31 mouse cellular contexts compared by ENCODE assay signal in the genomic region with DNA sequence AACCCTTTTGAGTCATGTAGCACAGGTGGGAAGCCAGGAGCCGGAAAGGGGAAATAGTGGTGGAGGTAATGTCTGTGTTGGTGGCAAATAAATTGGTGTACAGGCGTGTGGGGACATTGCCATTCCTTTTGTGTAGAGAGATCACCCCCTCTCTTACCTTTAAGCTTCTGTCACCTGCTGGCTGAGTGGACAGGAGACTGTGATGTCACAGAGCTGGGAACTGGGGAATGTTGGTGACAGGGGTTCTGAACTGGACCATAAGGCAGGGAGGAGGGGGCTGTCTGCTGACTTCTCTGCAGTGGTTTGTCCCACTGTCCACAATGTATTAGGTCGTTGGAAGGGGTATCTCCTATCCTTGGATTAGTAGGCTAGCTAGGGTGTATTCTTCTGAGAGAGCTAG. TPM values are rescaled to one million over a fixed set of nuclear protein-coding genes. Genes with fewer than 3 reads are reported as not detected.
DNase-seq lines count a peak whose midpoint lies in the region; ATAC-seq and TF ChIP-seq lines count a peak whose summit lies in the region.
"Had no signal": no experiment of that assay in that cellular context is flagged by ENCODE, and none has a peak within 500 bp of the region (broad histone marks: within the 10 kb centered on the region; RNA-seq: fewer than 3 reads in every experiment).

A gene (minus strand): TSS at position 317 of the 400 bp plus-strand sequence.

- WGBS in heart, embryonic 10.5 days: 71% methylated on average over 3 of the region's 3 CpGs
- 78% methylated on average over 3 of the region's 3 CpGs for WGBS in heart, embryonic 13.5 days

- no peaks in the 10 kb centered on the region for H3K36me3 ChIP-seq in heart, embryonic 10.5 days
- H3K36me3 ChIP-seq in heart, embryonic 13.5 days: no peaks in the 10 kb centered on the region
- H3K36me3 ChIP-seq in testis, adult 2 months (ENCODE audit: control insufficient read depth, insufficient read depth, low read length): no peaks in the 10 kb centered on the region
- H3K36me3 ChIP-seq: forebrain, embryonic 10.5 days; hindbrain, embryonic 10.5 days; hindbrain, embryonic 13.5 days; intestine, embryonic 15.5 days; kidney, embryonic 15.5 days had no signal

- TF ChIP-seq CTCF in gastrocnemius, adult 2 months (IDR thresholded peaks at IDR 0.05): no peak
- no peak for TF ChIP-seq CTCF in testis, adult 2 months (IDR thresholded peaks at IDR 0.05; ENCODE audit: control insufficient read depth, insufficient read depth, insufficient replicate concordance, low read depth, low read length)

- peaks cover 11% of the 10 kb centered on the region; the same call in 1 of the 2 replicates for H3K4me1 ChIP-seq in heart, embryonic 10.5 days
- peaks cover 11% of the 10 kb centered on the region for H3K4me1 ChIP-seq in heart, embryonic 13.5 days
- no peaks in the 10 kb centered on the region for H3K4me1 ChIP-seq in testis, adult 2 months (ENCODE audit: control insufficient read depth, insufficient read depth, low read length)
- H3K4me1 ChIP-seq: forebrain, embryonic 10.5 days; forebrain, embryonic 13.5 days; hindbrain, embryonic 10.5 days; hindbrain, embryonic 13.5 days; intestine, embryonic 15.5 days; kidney, embryonic 15.5 days had no signal

- TF ChIP-seq POLR2A in testis, adult 2 months (IDR thresholded peaks at IDR 0.05; ENCODE audit: control insufficient read depth, low read depth, low read length): peak; percentile 64; the same call in 1 of the 2 replicates

- H3K27me3 ChIP-seq in heart, embryonic 10.5 days (ENCODE audit: insufficient read depth, poor library complexity, severe bottlenecking): no peaks in the 10 kb centered on the region
- no peaks in the 10 kb centered on the region for H3K27me3 ChIP-seq in heart, embryonic 13.5 days (replicated peaks)
- no peaks in the 10 kb centered on the region for H3K27me3 ChIP-seq in testis, adult 2 months (ENCODE audit: control insufficient read depth, insufficient read depth, low read length)
- H3K27me3 ChIP-seq: forebrain, embryonic 13.5 days; hindbrain, embryonic 13.5 days; intestine, embryonic 15.5 days; kidney, embryonic 15.5 days had no signal

- peak within 1 kb of the TSS; percentile 32; the same call in 1 of the 2 replicates for H3K27ac ChIP-seq in gastrocnemius, adult 2 months
- H3K27ac ChIP-seq in heart, embryonic 10.5 days: peak within 1 kb of the TSS; percentile 11
- peak within 1 kb of the TSS; percentile 73 for H3K27ac ChIP-seq in heart, embryonic 13.5 days (replicated peaks)
- H3K27ac ChIP-seq in testis, adult 2 months (ENCODE audit: control insufficient read depth, insufficient read depth, low read depth, low read length): peak within 1 kb of the TSS; percentile 69
- H3K27ac ChIP-seq: forebrain, embryonic 10.5 days; forebrain, embryonic 13.5 days; hindbrain, embryonic 10.5 days; hindbrain, embryonic 13.5 days; intestine, embryonic 15.5 days; kidney, embryonic 15.5 days had no signal

- ATAC-seq in heart, embryonic 13.5 days (ENCODE audit: extremely low read depth, insufficient number of reproducible peaks, low FRiP score, low TSS enrichment): no peak
- ATAC-seq: activated CD4-positive, CD25-positive, alpha-beta regulatory T cell, adult 4 months; forebrain, embryonic 13.5 days; forebrain, embryonic 16.5 days; hindbrain, embryonic 16.5 days; intestine, embryonic 15.5 days had no signal

- no peak within 1 kb of the TSS for H3K4me3 ChIP-seq in gastrocnemius, adult 2 months
- H3K4me3 ChIP-seq in heart, embryonic 10.5 days: no peak within 1 kb of the TSS
- no peak within 1 kb of the TSS for H3K4me3 ChIP-seq in heart, embryonic 13.5 days
- H3K4me3 ChIP-seq in testis, adult 2 months (ENCODE audit: control insufficient read depth, low read depth, low read length): peak within 1 kb of the TSS; percentile 75
- H3K4me3 ChIP-seq: forebrain, embryonic 10.5 days; forebrain, embryonic 13.5 days; hindbrain, embryonic 10.5 days; hindbrain, embryonic 13.5 days; intestine, embryonic 15.5 days; kidney, embryonic 15.5 days had no signal

- intact Hi-C loops in gastrocnemius, adult 2 months (cut with DNase I): no loop called here
- intact Hi-C loops in gastrocnemius, postnatal 36 days (cut with DNase I): no loop called here

- no peaks in the 10 kb centered on the region for H3K9me3 ChIP-seq in heart, embryonic 10.5 days
- no peaks in the 10 kb centered on the region for H3K9me3 ChIP-seq in heart, embryonic 13.5 days
- H3K9me3 ChIP-seq: forebrain, embryonic 10.5 days; forebrain, embryonic 13.5 days; hindbrain, embryonic 10.5 days; hindbrain, embryonic 13.5 days; intestine, embryonic 15.5 days; kidney, embryonic 15.5 days had no signal

- H3K9ac ChIP-seq in heart, embryonic 13.5 days: no peak within 1 kb of the TSS
- H3K9ac ChIP-seq: forebrain, embryonic 13.5 days; hindbrain, embryonic 13.5 days; intestine, embryonic 15.5 days; kidney, embryonic 15.5 days had no signal

- DNase-seq in gastrocnemius, adult 2 months: no peak
- DNase-seq in gastrocnemius, postnatal 36 days: no peak
- no peak for DNase-seq in heart, embryonic 10.5 days (ENCODE audit: low spot score)
- no peak for DNase-seq in heart, adult 8-10 months (ENCODE audit: low spot score)
- DNase-seq in heart, adult 9 months (ENCODE audit: low spot score in 2 of 2): no peak
- no peak for DNase-seq in testis, postnatal 10 days (ENCODE audit: low spot score)
- DNase-seq: adrenal gland, adult 8-10 months; adrenal gland, postnatal 25 days; cerebellum, adult 11-12 months; cerebellum, adult 8-10 months; cerebellum, postnatal 10 days; gastrocnemius, postnatal 14 days; kidney, adult 11 months; kidney, adult 8-10 months had no signal

- H3K4me2 ChIP-seq in heart, embryonic 13.5 days: no peak within 1 kb of the TSS
- H3K4me2 ChIP-seq: forebrain, embryonic 13.5 days; hindbrain, embryonic 13.5 days; intestine, embryonic 15.5 days; kidney, embryonic 15.5 days had no signal

RNA-seq across cellular contexts. Expression of the gene that starts here (rescaled TPM):
- total RNA-seq in gastrocnemius, adult 2 months (2021): not detected
- total RNA-seq in gastrocnemius, postnatal 36 days (2021): not detected
- polyA plus RNA-seq in heart, embryonic 10.5 days (2016; fragmentation: Nextera tagmentation; extraction: Ambion mirVana): not detected in 2 replicates
- total RNA-seq in heart, adult 8-10 months (2022): not detected
- not detected in 2 replicates for polyA plus RNA-seq in heart, embryonic 13.5 days (2015; fragmentation: Nextera tagmentation; extraction: Ambion mirVana)
- 66.2 and 77.1 TPM in 2 replicates for polyA plus RNA-seq in testis, adult 2 months (2012; rRNA removed)
- total RNA-seq: adrenal gland, adult 8-10 months; adrenal gland, postnatal 25 days; ES-E14; gastrocnemius, adult 18-20 months; gastrocnemius, postnatal 14 days had no signal
- polyA plus RNA-seq: activated CD4-positive, CD25-positive, alpha-beta regulatory T cell, adult 4 months; brain, embryonic 14.5 days; embryonic facial prominence, embryonic 11.5 days; embryonic facial prominence, embryonic 14.5 days; forebrain, embryonic 10.5 days; forebrain, embryonic 13.5 days; forebrain, embryonic 16.5 days; gonadal fat pad, adult 2 months; hindbrain, embryonic 10.5 days; hindbrain, embryonic 13.5 days; hindbrain, embryonic 16.5 days; intestine, embryonic 15.5 days; kidney, embryonic 15.5 days had no signal

Comparison
In these comparisons a context has a peak if more than half of its experiments do, and no peak if none do; other contexts are left out.
1. RNA of the gene that starts here (polyA plus RNA-seq): 66.2 to 77.1 TPM in testis, adult 2 months; not detected in heart, embryonic 10.5 days and not detected in heart, embryonic 13.5 days; every median in the first group is over 10 times any median in the second.
2. H3K27ac ChIP-seq: peak in every context shown above with its lines; median percentile 73 in heart, embryonic 13.5 days; 69 in testis, adult 2 months; 32 in gastrocnemius, adult 2 months; 11 in heart, embryonic 10.5 days.